ENCODE assay signal across 13 mouse cellular contexts in the genomic region with DNA sequence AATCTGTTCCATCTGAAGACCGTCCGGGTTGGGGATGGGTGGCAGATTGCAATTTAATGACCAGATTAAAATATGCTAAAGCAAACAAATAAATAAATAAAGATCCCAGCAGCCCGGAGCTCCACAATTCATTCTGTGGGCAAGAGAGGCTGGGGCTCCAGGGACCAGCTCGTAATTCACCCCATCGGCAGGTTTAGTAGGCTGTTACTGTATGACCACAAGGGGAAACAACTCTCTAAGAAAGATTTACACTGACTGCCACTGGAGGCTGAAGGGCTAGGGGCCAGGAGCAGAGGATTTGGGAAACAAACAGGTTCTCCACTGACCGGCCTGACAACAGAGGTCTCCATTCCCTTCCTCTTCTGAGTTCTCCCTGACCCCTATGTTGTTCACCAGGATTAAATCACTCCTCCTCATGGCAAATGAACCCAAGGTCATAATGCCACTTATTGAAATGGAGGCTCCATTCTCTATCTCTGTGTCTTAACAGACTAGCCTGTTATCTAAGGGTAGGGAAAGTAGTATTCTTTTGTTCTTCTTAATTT.
"Had no signal": no experiment of that assay in that cellular context is flagged by ENCODE, and none has a peak within 500 bp of the region (broad histone marks: within the 10 kb centered on the region; RNA-seq: fewer than 3 reads in every experiment).

No protein-coding gene starts in this region.

- H3K27me3 ChIP-seq: intestine, embryonic 15.5 days; liver, embryonic 12.5 days; midbrain, embryonic 12.5 days had no signal

- H3K9me3 ChIP-seq: intestine, embryonic 15.5 days; limb, embryonic 10.5 days; liver, embryonic 12.5 days had no signal

- DNase-seq: kidney, adult 8-10 months; lung, embryonic 14.5 days; lung, postnatal 10 days; lung, postnatal 4 days; right cerebral cortex, adult 18-20 months; right cerebral cortex, postnatal 25 days; thymus, postnatal 14 days had no signal

- H3K27ac ChIP-seq: hindbrain, embryonic 14.5 days; intestine, embryonic 15.5 days; left cerebral cortex, adult 2 months; limb, embryonic 10.5 days; liver, embryonic 12.5 days; midbrain, embryonic 12.5 days had no signal

- ATAC-seq: intestine, embryonic 15.5 days; liver, embryonic 12.5 days had no signal

- H3K36me3 ChIP-seq: intestine, embryonic 15.5 days; limb, embryonic 10.5 days; liver, embryonic 12.5 days; midbrain, embryonic 12.5 days had no signal

- H3K4me1 ChIP-seq: intestine, embryonic 15.5 days; limb, embryonic 10.5 days; liver, embryonic 12.5 days; midbrain, embryonic 12.5 days had no signal

- H3K9ac ChIP-seq: hindbrain, embryonic 14.5 days; intestine, embryonic 15.5 days; liver, embryonic 12.5 days; lung, embryonic 14.5 days; midbrain, embryonic 12.5 days had no signal

- H3K4me2 ChIP-seq: hindbrain, embryonic 14.5 days; intestine, embryonic 15.5 days; liver, embryonic 12.5 days; lung, embryonic 14.5 days; midbrain, embryonic 12.5 days had no signal

- H3K4me3 ChIP-seq: intestine, embryonic 15.5 days; left cerebral cortex, adult 2 months; limb, embryonic 10.5 days; liver, embryonic 12.5 days; midbrain, embryonic 12.5 days had no signal
